Mouse (Mus musculus) testis, adult 2 months (tissue): ENCODE results near the gene Tcap.

Source experiments
- CTCF ChIP-seq: fragments of 200-500 bp; IDR thresholded peaks from 2 replicates; pipeline ENCODE4 v1.5.1; 2012; ENCODE audit warnings: low read depth, mild to moderate bottlenecking, inconsistent platforms, low read length, moderate library complexity; ENCODE audit not compliant: control insufficient read depth, insufficient read depth, insufficient replicate concordance
- POLR2A ChIP-seq: fragments of 200-500 bp; IDR thresholded peaks from 2 replicates; pipeline ENCODE4 v1.6.1; 2012; ENCODE audit warnings: low read depth, mild to moderate bottlenecking, inconsistent platforms, low read length, moderate library complexity; ENCODE audit not compliant: control insufficient read depth

DNA sequence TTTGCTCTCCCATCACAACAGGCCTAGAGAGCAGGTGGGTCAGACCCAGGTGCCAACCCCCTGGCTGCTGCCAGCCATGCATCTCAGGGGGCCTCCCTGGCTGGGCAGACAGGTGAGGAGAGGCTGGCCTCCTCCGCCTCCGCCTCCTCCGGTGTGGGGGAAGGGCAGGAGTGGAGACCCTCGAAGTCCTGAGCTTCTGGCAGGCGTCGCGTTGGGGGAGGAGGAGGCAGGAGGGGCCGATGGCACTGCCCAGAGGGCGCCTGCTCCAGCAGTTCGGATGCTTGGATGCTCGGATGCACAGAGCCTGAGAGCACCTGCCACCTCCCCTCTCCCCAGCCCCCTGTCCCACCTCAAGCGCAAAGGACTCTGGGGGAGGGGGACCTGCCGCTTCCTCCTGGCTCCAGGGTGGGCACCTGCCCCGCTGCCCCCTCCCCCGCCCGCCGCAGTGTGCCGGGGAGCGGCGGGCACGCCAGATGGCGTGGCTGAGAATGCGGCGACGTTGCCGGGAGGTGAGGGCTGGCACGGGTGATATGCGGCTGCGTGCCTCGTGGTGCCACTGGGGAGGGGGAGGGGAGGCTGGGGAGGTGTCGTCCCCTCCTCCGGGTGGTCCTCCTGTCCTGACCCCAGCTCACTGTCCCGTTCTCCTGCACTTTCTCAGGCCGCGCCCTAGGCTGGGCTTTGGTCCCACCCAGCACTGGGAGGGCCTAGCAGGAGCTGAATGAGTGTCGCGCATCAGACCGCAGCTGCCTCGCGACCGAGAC is 49.5 kb upstream of the Tcap start:
- no peak for TF ChIP-seq CTCF
- no peak for TF ChIP-seq POLR2A
